Mouse (Mus musculus): ENCODE data around the gene Vmp1.

The Vmp1 gene

DNA sequence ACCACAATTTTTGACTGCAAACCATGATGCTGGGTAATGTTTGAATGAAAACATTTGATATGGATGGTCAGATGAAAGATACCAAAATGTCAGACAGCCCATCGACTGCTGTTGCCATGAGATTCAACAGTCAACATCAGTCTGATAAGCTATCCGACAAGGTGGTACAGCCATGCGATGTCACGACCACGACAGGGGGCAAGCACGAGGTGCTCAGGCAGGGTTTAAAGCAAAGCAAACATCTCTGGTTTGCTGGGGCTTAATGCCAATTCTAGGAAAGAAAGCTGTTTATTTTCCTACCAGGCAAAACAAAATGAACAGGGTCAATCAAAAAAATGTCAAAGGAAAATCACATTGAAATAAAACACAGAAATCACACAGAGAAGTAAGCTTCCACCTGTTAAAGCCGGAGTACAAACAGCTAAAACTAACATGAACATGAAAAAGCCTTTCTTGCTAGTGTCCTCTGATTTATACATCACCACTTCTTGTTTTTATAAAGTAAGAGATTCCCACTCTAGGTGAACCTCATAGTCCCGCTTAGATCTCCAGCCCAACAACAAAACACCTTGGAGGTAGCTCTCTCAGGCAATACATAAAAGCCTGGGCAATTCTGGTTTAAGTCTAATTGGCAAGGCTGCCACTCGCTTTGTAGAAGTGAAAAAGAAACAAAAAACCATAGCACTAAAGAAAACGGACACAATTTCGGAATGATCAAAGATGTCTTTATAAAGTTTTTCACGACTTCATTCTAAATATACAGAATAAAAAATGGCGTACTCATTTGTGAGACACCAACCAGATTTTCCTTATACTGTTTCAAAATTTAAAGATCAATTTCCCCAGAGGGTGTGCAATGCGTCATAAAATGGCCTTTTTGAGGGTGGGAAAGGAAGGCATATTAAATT, 99.4 kb downstream of the Vmp1 start:
- no peak for DNase-seq (ENCODE audit: low spot score)

- DNase-seq (ENCODE audit: low spot score) = no peak
Observed at GRCm38 (mm10) chr11:86583313-86583825, 100.3 kb downstream of the Vmp1 start.

DNA sequence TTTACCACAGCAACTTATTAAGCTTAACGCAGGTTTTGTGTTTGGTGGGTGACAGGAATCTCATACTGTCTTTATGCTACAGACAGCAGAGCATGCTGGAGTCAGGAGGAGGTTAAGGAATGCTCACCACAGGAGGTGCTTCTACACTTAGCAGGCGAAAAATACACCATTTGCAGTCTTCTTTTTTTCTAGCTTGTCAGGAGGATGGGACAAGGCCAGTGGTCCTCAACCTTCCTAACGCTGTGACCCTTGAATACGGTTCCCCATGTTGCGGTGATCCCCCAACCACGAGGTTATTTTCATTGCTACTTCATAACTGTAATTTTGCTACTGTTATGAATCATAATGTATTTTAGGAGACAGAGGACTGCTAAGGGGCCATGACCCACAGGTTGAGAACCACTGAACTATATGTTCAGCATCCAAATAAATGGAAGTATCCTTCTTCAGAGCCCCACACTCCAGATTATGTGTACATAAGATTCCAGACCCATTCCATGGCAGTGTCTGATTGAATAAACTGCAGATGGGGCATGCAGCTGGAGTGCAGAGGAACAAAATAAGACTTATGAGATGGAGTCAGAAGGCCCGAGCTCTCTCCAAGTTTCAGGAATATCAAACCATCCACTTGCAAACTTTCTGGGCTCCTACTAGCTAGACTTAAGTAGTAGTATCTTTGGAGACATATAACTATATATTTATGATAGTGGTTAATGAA, 100.9 kb downstream of the Vmp1 start:
- DNase-seq (ENCODE audit: low spot score) = no peak

- DNase-seq (ENCODE audit: low spot score) = no peak
Observed at GRCm38 (mm10) chr11:86581943-86582542, 101.6 kb downstream of the Vmp1 start.

- DNase-seq (ENCODE audit: low spot score) = peak; percentile 68
Observed at GRCm38 (mm10) chr11:86581250-86581753, 102.3 kb downstream of the Vmp1 start.

DNA sequence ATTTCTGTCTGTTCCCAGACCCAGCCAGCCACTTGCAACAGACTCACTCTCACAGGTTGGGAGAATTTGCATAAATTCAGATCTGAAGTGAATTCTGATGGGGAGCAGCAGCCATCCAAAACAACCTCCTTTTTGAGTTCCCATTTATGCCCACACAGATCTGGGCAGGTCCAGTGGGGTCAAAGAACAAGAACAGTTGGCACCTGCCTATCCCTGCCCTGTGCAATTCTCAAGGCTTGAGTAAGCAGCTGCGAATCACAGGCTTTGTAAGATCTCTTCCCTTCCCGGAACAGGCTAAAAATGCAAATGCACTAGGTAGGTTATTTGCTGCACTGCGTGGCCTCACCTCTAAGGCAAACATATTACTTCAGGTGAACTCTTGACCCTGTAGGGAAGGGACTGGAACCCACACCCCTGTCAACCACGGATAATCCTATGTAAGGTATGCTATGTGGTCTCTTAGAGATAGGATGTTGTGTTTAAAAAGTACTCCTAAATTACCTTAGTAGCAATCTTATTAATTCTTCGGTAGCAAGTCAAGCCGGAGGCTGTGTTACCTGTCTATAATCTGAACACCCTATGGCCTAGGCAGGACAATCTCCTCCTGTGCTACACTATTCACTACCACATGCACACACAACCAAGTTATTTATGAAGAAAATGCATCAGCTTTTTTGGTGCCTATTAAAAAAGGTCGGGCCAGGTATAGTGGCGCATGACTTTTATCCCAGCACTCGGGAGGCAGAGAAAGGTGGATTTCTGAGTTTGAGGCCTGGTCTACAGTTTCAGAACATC, 103.1 kb downstream of the Vmp1 start:
- DNase-seq (ENCODE audit: low spot score) = peak; percentile 69

DNA sequence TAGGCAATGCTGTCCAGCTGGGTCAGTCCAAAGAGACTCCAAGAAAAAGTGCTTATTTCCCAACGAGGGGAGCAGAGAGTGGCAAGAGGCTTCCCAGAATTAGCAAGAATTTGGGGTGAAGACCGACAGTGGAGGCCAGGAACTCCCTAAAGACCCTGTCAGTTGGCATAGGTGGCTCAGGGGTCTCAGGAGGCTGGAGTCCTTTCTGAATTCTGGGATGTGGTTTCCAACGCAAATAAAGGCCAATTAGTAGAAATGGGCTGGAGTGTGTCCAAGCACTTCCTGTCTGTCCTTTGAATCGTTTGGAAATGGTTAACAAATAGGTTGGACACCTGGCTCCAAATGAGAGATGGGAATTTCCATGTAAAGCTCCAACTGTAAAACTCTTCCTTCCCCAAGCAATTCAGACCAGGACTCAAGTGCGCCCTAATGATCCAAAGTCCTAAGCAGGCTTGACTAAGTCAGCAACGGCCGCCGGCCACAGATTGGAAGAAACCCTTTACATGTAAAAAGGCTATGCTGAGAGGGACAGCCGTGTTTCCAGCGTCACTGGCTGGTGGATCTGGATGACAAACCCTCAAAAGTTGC, 103.8 kb downstream of the Vmp1 start:
- DNase-seq (ENCODE audit: low spot score) = no peak

DNA sequence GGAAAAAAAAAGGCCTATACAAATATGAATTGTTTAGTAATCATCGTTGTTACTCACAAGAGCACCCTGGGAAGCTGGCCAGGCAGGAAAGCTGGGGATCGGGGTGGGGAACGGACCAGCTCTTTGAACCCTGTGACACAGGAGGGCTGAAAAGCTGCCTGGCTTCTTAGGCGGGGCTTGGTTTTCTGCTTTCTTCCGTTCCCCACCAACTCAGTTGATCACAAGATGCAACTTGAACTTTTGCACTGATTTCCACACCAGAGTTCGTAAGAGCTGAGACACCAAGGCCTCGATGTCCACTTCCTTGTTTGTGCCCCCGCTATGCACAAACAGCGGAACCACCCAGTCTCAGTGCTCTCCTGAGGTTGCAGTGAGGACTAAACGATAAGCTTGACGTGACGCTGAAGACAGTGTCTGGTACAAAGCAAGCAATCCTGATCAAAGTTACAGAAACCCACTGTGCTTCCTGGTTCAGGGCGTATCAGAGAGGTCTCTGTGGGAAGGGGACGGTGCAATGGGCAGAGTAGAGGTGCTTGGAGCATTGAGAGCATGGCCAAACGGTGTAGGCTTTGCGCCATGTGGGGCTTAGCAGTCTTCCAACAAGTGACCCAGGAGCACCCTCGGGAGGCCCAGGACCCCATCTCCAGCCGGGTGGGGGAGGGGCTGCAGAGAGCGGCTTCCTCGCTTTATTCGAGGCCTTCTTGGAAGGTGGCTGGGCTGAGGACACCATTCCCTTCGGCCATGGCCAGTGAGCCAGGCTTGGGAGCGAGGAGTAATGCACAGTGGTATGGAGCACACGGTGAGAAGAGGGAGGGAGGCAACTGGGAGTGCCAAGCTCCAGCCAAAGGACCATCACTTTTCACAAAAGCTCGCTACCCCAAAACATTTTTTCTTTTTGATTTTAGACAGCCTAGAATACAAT, 104.6 kb downstream of the Vmp1 start:
- DNase-seq (ENCODE audit: low spot score) = peak; percentile 89

GRCm38 (mm10) chr11:86578106-86578808, 105.4 kb downstream of the Vmp1 start:
- no peak for DNase-seq (ENCODE audit: low spot score)

GRCm38 (mm10) chr11:86577231-86577630, 106.4 kb downstream of the Vmp1 start:
- peak; percentile 76 for DNase-seq (ENCODE audit: low spot score)

DNA sequence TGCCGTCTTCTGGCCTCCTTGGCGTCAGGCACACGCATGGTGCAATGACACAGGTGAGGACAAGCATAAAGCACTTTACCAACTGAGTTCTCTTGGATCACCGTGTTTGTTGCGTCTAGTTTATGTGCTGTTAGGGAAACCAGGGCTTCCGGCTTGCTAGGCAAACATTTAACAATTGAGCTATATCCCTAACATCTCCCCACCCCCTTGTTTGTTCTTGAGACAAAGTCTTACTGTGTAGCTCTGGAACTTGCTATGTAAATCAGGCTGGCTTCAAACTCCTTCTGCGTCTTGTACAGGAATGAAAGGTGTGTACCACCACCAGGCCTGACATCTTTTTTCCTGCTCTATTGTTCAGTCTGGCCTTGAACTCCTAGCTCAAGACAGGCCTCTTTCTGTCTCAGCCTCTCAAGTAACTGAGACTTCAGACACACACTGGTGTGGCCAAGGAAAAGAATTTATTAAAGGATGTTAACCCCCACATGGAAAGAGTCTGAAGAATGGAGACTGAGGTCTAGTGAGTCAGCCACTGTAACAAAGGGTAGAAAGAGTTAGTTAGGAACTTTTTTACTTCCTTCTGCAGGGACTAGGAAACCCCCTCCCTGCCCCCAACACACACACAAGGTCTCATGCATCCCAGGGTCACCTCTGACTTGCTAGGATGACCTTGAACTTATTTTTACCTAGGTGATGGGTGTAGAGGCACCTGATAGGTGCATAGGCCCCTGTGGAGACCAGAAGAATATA, 107.8 kb downstream of the Vmp1 start:
- no peak for DNase-seq (ENCODE audit: low spot score)

- DNase-seq (ENCODE audit: low spot score) = no peak
Observed at GRCm38 (mm10) chr11:86574408-86574807, 109.2 kb downstream of the Vmp1 start.

DNA sequence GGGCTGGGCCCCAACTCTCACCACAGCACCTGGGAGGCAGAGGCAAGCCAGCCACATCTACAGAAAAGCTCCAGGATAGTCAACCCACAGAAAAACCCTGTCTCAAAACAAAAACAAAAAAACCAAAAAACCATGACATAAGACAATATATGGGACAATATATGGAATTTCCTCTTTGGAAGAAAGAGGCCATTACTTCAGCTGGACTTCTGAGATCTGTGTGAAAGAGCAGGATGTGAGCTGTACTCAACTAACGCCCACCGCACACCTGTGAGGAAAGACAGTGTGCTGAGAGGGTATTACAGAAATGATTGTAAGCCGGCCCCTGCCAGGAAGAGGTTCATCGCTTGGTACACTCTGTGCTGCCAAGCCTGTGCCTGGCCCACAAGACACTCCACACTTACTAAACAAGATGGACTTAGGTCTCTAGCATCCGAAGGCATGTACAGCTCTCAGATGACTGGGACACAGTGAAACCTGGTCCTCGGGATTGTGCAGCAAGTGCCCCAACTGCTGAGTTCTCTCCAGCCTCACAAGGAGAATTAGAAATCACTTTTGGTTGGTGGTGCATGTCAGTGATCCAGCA, 109.9 kb downstream of the Vmp1 start:
- DNase-seq (ENCODE audit: low spot score) = no peak

GRCm38 (mm10) chr11:86572623-86573022, 111.0 kb downstream of the Vmp1 start:
- no peak for DNase-seq (ENCODE audit: low spot score)

DNA sequence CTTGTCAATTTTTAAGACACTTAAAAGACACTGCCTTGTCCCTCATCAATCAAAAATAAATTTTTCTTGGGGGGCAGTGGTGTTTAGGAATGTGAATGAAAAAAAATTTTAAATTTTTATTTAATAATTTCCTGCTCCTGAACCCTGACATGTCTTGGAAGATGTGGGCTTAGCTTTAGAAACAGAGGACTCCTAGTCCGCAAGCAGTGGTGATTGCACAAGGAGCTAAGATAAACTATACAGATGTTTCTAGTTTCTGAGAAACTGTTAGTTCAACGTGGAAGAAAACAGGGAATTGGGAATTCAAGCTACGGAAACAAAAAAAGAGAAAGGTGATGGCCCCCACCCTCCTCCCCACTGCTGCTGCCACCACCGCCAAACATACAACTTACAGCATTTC, 111.8 kb downstream of the Vmp1 start:
- no peak for DNase-seq (ENCODE audit: low spot score)

DNA sequence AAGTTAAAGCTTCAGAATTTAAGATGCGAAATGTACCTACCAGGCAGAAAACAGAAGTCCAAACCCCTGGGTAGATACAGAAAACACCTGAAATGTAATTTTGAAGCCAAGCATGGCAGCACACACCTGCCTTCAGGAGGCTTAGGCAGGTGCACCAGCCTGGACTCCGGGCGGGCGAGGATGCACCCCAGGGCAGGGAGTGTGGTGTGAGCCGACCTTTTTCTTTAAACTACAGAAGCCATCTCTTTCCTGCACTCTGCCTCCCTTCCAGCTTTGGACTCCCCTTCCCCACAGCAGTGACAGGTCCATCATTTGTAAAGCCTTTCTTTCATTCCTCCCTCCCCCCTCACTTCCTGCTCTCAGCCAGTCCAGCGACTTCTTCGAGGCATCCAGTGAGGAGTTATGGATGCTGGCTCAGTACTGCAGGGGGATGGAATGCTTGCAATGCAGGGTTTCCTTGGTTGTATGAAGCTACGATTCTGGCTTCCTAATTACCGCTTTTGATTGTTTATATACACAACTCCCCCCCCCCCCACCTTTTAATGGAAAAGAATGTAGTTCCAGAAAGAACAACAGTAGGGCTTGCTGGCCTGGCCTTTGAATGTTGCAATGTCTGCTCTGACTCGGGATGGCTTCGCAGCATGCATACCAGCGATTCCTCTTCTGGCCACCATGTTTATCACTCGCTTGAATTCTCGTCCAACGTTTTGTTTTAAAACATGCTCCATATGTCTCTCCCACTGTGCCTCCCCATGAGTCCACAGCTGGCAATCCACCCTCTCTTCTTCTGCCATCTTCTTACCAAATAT, 112.4 kb downstream of the Vmp1 start:
- no peak for DNase-seq (ENCODE audit: low spot score)

DNA sequence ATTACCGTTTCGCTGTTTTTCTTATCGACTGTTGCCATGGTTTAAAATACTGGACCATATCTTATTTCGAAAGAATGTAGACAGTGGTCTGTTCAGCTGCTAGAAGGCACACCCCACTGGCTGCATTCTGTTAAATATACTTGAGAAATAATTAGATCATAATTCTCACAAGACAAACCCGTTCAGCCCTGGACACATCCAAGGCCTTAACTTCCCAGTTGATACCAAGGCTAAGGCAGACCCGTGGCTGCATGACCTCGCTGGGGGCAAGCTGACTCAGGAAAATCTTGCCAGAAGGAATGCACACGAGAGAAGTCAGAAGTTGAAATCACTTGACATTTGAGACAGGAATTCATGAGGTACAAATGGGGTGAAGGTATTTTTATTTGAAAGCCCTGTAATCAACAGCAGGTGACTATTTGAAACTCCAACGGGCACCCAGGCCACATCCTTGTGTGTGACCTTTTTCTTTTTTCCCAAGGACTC, 113.3 kb downstream of the Vmp1 start:
- DNase-seq (ENCODE audit: low spot score) = no peak
